Comparison of ENCODE assay signal across 15 mouse cellular contexts in the genomic region with DNA sequence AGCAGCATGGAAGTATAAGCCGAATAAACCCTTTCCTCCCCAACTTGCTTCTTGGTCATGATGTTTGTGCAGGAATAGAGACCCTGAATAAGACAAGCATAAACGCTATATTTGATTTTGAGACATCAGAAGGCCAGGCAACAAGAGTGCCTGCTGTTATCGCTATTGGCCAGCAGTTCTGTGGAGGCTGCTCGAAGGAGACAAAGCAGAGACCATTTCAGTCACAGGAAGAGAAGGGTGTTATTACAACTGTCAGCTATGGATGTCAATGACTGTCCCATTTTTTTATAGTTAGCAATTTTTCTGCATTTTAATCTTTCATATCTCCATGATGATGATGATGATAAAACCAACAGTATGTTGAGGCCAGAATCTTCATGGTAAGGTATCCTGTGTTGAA. TPM values are rescaled to one million over a fixed set of nuclear protein-coding genes. Genes with fewer than 3 reads are reported as not detected.
DNase-seq lines count a peak whose midpoint lies in the region; ATAC-seq lines count a peak whose summit lies in the region.
"Had no signal": no experiment of that assay in that cellular context is flagged by ENCODE, and none has a peak within 500 bp of the region (broad histone marks: within the 10 kb centered on the region; RNA-seq: fewer than 3 reads in every experiment).

No protein-coding gene starts in this region.

- H3K36me3 ChIP-seq in liver, embryonic 12.5 days, result no peaks in the 10 kb centered on the region
- H3K36me3 ChIP-seq in liver, embryonic 13.5 days, result no peaks in the 10 kb centered on the region
- H3K36me3 ChIP-seq in liver, embryonic 16.5 days (ENCODE audit: control insufficient read depth, insufficient read depth), result no peaks in the 10 kb centered on the region
- H3K36me3 ChIP-seq: embryonic facial prominence, embryonic 12.5 days; forebrain, embryonic 12.5 days; heart, embryonic 13.5 days; hindbrain, embryonic 13.5 days had no signal

- H3K4me2 ChIP-seq in liver, embryonic 12.5 days, result no peak overlapping the region
- H3K4me2 ChIP-seq in liver, embryonic 13.5 days, result no peak overlapping the region
- no peak overlapping the region for H3K4me2 ChIP-seq in liver, embryonic 16.5 days (ENCODE audit: low read depth, low read length)
- H3K4me2 ChIP-seq: embryonic facial prominence, embryonic 12.5 days; forebrain, embryonic 12.5 days; heart, embryonic 13.5 days; hindbrain, embryonic 13.5 days had no signal

- H3K9ac ChIP-seq in liver, embryonic 12.5 days, result no peak overlapping the region
- H3K9ac ChIP-seq in liver, embryonic 13.5 days, result no peak overlapping the region
- no peak overlapping the region for H3K9ac ChIP-seq in liver, embryonic 16.5 days (ENCODE audit: low read depth, low read length)
- H3K9ac ChIP-seq: embryonic facial prominence, embryonic 12.5 days; forebrain, embryonic 12.5 days; heart, embryonic 13.5 days; hindbrain, embryonic 13.5 days had no signal

- 66% methylated on average over 4 of the region's 4 CpGs for WGBS in liver, embryonic 12.5 days (ENCODE audit: insufficient replicate concordance)
- WGBS in liver, embryonic 13.5 days (ENCODE audit: insufficient replicate concordance), result 52% methylated on average over 4 of the region's 4 CpGs
- WGBS in liver, embryonic 16.5 days (ENCODE audit: insufficient replicate concordance), result 56% methylated on average over 4 of the region's 4 CpGs

- no peak overlapping the region for H3K4me3 ChIP-seq in liver, embryonic 12.5 days
- no peak overlapping the region for H3K4me3 ChIP-seq in liver, embryonic 13.5 days (replicated peaks)
- H3K4me3 ChIP-seq in liver, embryonic 16.5 days (ENCODE audit: low read depth, low read length), result no peak overlapping the region
- H3K4me3 ChIP-seq: embryonic facial prominence, embryonic 12.5 days; forebrain, embryonic 12.5 days; heart, embryonic 13.5 days; hindbrain, embryonic 13.5 days had no signal

- no peaks in the 10 kb centered on the region for H3K9me3 ChIP-seq in liver, embryonic 12.5 days (replicated peaks)
- no peaks in the 10 kb centered on the region for H3K9me3 ChIP-seq in liver, embryonic 13.5 days (replicated peaks)
- no peaks in the 10 kb centered on the region for H3K9me3 ChIP-seq in liver, embryonic 16.5 days (replicated peaks; ENCODE audit: control insufficient read depth, low read length)
- H3K9me3 ChIP-seq: embryonic facial prominence, embryonic 12.5 days; forebrain, embryonic 12.5 days; hindbrain, embryonic 13.5 days had no signal

- peaks cover 20% of the 10 kb centered on the region for H3K4me1 ChIP-seq in liver, embryonic 12.5 days
- peaks cover 23% of the 10 kb centered on the region for H3K4me1 ChIP-seq in liver, embryonic 13.5 days (replicated peaks)
- peaks cover 9% of the 10 kb centered on the region for H3K4me1 ChIP-seq in liver, embryonic 16.5 days (ENCODE audit: control insufficient read depth, low read depth, low read length)
- H3K4me1 ChIP-seq: embryonic facial prominence, embryonic 12.5 days; heart, embryonic 13.5 days; hindbrain, embryonic 13.5 days had no signal

- no peak for DNase-seq in liver
- DNase-seq in liver, embryonic 13.5 days, result no peak
- no peak for DNase-seq in frontal cortex, postnatal 36 days (ENCODE audit: low spot score in 2 of 2)
- DNase-seq in natural killer cell, adult 2 months (ENCODE audit: low spot score in 2 of 2), result no peak
- DNase-seq: adrenal gland, adult 8-10 months; cerebellum, adult 11-12 months; cerebellum, adult 9-10 months had no signal

- peak overlapping the region; percentile 60; the same call in 1 of the 2 replicates for H3K27ac ChIP-seq in liver, embryonic 12.5 days
- peak overlapping the region; percentile 58 for H3K27ac ChIP-seq in liver, embryonic 13.5 days
- H3K27ac ChIP-seq in liver, embryonic 16.5 days (ENCODE audit: low read length), result no peak overlapping the region
- H3K27ac ChIP-seq: embryonic facial prominence, embryonic 12.5 days; forebrain, embryonic 12.5 days; heart, embryonic 13.5 days; hindbrain, embryonic 13.5 days; hindbrain, postnatal 0 days had no signal

- ATAC-seq in liver, embryonic 12.5 days, result 0 out of 2 replicates have a peak, but pooled peaks have one; percentile 61
- peak; percentile 53; the same call in 1 of the 2 replicates for ATAC-seq in liver, embryonic 13.5 days (ENCODE audit: low read depth)
- ATAC-seq in liver, embryonic 16.5 days (ENCODE audit: low read depth), result peak; percentile 32; the same call in 1 of the 2 replicates
- ATAC-seq: forebrain, embryonic 16.5 days; hindbrain, postnatal 0 days had no signal

- H3K27me3 ChIP-seq in liver, embryonic 12.5 days (replicated peaks), result peaks cover 5% of the 10 kb centered on the region; the same call in 1 of the 2 replicates
- peaks cover 5% of the 10 kb centered on the region; the same call in 1 of the 2 replicates for H3K27me3 ChIP-seq in liver, embryonic 13.5 days
- H3K27me3 ChIP-seq in liver, embryonic 16.5 days (ENCODE audit: control insufficient read depth, insufficient read depth, low read depth, low read length), result no peaks in the 10 kb centered on the region
- H3K27me3 ChIP-seq: embryonic facial prominence, embryonic 12.5 days; forebrain, embryonic 12.5 days; heart, embryonic 13.5 days; hindbrain, embryonic 13.5 days had no signal

RNA-seq across cellular contexts. Expression of gene Otud7b, which starts 22.7 kb away (rescaled TPM):
- polyA plus RNA-seq in liver, embryonic 12.5 days (2016; fragmentation: Nextera tagmentation; extraction: Ambion mirVana), result 10.8 and 12.7 TPM in 2 replicates
- polyA plus RNA-seq in liver, embryonic 13.5 days (2015; fragmentation: Nextera tagmentation; extraction: Ambion mirVana), result 11.3 and 11.4 TPM in 2 replicates
- polyA plus RNA-seq in liver, embryonic 16.5 days (2015; fragmentation: Nextera tagmentation; extraction: Ambion mirVana), result 5.8 and 7.7 TPM in 2 replicates

RNA-seq across cellular contexts. Expression of gene Vps45, which starts 23.4 kb away (rescaled TPM):
- polyA plus RNA-seq in liver, embryonic 12.5 days (2016; fragmentation: Nextera tagmentation; extraction: Ambion mirVana), result 17.6 and 18.6 TPM in 2 replicates
- polyA plus RNA-seq in liver, embryonic 13.5 days (2015; fragmentation: Nextera tagmentation; extraction: Ambion mirVana), result 17.3 and 17.7 TPM in 2 replicates
- polyA plus RNA-seq in liver, embryonic 16.5 days (2015; fragmentation: Nextera tagmentation; extraction: Ambion mirVana), result 11.7 and 12.9 TPM in 2 replicates
